Mouse (Mus musculus): ENCODE data around the gene Gnb1. TPM values are rescaled to one million over a fixed set of nuclear protein-coding genes. Genes with fewer than 3 reads are reported as not detected.

Gnb1 gene
- total RNA-seq, 2 experiments from 2014 or later: 690 to 729 TPM

- no peak for DNase-seq (ENCODE audit: low spot score in 2 of 2)
Measured at GRCm38 (mm10) chr4:155574931-155575330, 83.8 kb downstream of the Gnb1 start.

GRCm38 (mm10) chr4:155575521-155575920 is 84.4 kb downstream of the Gnb1 start:
- DNase-seq (ENCODE audit: low spot score in 2 of 2): no peak

GRCm38 (mm10) chr4:155577132-155577531 is 86.0 kb downstream of the Gnb1 start:
- DNase-seq (ENCODE audit: low spot score in 2 of 2): no peak

- DNase-seq (ENCODE audit: low spot score in 2 of 2): no peak
Measured at GRCm38 (mm10) chr4:155577741-155578140, 86.6 kb downstream of the Gnb1 start.

- no peak for DNase-seq (ENCODE audit: low spot score in 2 of 2)
Measured at GRCm38 (mm10) chr4:155578336-155579125, 87.4 kb downstream of the Gnb1 start.

- DNase-seq (ENCODE audit: low spot score in 2 of 2): peak in 1 of 2 experiments; percentile 67
Measured at GRCm38 (mm10) chr4:155580420-155580819, 89.3 kb downstream of the Gnb1 start.

- DNase-seq (ENCODE audit: low spot score in 2 of 2): no peak
Measured at GRCm38 (mm10) chr4:155582279-155582905, 91.2 kb downstream of the Gnb1 start.

GRCm38 (mm10) chr4:155589356-155589755 is 98.2 kb downstream of the Gnb1 start:
- no peak for DNase-seq (ENCODE audit: low spot score in 2 of 2)

- no peak for DNase-seq (ENCODE audit: low spot score in 2 of 2)
Measured at GRCm38 (mm10) chr4:155591012-155591719, 100.0 kb downstream of the Gnb1 start.

- DNase-seq (ENCODE audit: low spot score in 2 of 2): no peak
Measured at GRCm38 (mm10) chr4:155593780-155594179, 102.6 kb downstream of the Gnb1 start.

GRCm38 (mm10) chr4:155595777-155596176 is 104.6 kb downstream of the Gnb1 start:
- DNase-seq (ENCODE audit: low spot score in 2 of 2): no peak

GRCm38 (mm10) chr4:155596606-155597005 is 105.4 kb downstream of the Gnb1 start:
- DNase-seq (ENCODE audit: low spot score in 2 of 2): no peak

- DNase-seq (ENCODE audit: low spot score in 2 of 2): no peak
Measured at GRCm38 (mm10) chr4:155598536-155598935, 107.4 kb downstream of the Gnb1 start.

GRCm38 (mm10) chr4:155599901-155600825 is 109.0 kb downstream of the Gnb1 start:
- DNase-seq (ENCODE audit: low spot score in 2 of 2): no peak

GRCm38 (mm10) chr4:155601091-155601996 is 110.2 kb downstream of the Gnb1 start, which contains the start of gene Slc35e2:
Slc35e2 (plus strand) TSS chr4:155601416.
- peak; percentile 91 to 96 for DNase-seq (ENCODE audit: low spot score in 2 of 2)

GRCm38 (mm10) chr4:155601997-155602456 is 110.9 kb downstream of the Gnb1 start:
- no peak for DNase-seq (ENCODE audit: low spot score in 2 of 2)

GRCm38 (mm10) chr4:155602753-155603152 is 111.6 kb downstream of the Gnb1 start:
- DNase-seq (ENCODE audit: low spot score in 2 of 2): no peak

- no peak for DNase-seq (ENCODE audit: low spot score in 2 of 2)
Measured at GRCm38 (mm10) chr4:155603801-155604200, 112.6 kb downstream of the Gnb1 start.

GRCm38 (mm10) chr4:155605132-155605531 is 114.0 kb downstream of the Gnb1 start:
- DNase-seq (ENCODE audit: low spot score in 2 of 2): no peak

GRCm38 (mm10) chr4:155606825-155607224 is 115.7 kb downstream of the Gnb1 start:
- no peak for DNase-seq (ENCODE audit: low spot score in 2 of 2)

Data from layer of hippocampus, adult 18-20 months (tissue).